Mouse (Mus musculus) left cerebral cortex, postnatal 25 days (tissue): ENCODE data around the gene Auts2. TPM values are rescaled to one million over a fixed set of nuclear protein-coding genes. Genes with fewer than 3 reads are reported as not detected.

Source experiments
- DNase-seq, 2 experiments: peaks; one replicate each; pipeline ENCODE4 v3.0.0; 2022; ENCODE audit warnings: low spot score in 2 of 2, mixed read lengths in 1 of 2
- intact Hi-C: fragments of 180-260 bp; cut with DNase I; formaldehyde crosslinking; loops from one replicate; pipeline ENCODE4 v1.15.1; 2025
- total RNA-seq, 2 experiments: library from RNA; stranded (reverse); gene quantifications; 2 replicates each; pipeline ENCODE4 v1.2.3; 2021

Auts2 gene
- total RNA-seq, 2 experiments from 2014 or later, result 95.9 to 104 TPM

DNA sequence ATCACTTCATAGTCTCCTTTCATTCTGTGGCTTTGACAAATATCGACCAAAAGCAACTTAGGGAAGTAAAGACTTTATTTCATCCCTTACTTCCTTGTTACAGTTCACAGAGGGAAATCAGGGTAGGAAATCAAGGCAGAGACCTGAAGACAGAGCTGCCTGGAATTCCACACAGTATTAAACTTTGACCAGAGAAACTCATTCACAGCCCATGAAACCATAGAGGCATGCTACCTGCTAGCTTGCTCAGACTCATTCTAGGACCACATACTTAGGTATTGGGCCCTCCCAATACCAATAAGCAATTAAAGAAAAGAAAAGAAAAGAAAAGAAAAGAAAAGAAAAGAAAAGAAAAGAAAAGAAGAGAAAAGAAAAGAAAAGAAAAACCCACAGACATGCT is 38.3 kb downstream of the Auts2 start:
- intact Hi-C loops, result no loop called here

GRCm38 (mm10) chr5:132503431-132503830 is 39.7 kb downstream of the Auts2 start:
- DNase-seq, result no peak
- intact Hi-C loops, result no loop called here

More for the DNA sequence above, 38.3 kb downstream of the Auts2 start:
- no peak for DNase-seq

DNA sequence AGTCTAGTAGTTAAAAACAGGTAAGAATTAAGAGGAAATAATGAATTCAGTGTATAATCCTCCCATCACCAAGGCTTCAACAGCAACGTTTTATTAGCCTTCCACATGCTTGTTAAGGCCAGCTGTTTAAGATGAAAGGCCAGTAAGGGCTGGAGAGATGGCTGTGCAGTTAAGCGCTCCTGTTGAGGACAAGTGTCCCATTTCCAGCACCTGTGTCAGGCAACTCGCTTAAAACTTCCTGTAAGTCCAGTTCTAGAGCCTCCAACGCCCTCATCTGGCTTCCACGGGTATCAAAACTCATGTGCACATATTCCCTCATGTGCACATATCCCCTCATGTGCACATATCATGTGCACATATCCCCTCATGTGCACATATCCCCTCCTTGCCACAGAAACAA is 41.1 kb downstream of the Auts2 start:
- no peak for DNase-seq
- intact Hi-C loops, result no loop called here

GRCm38 (mm10) chr5:132500817-132501231 is 42.3 kb downstream of the Auts2 start:
- no peak for DNase-seq
- intact Hi-C loops, result no loop called here

GRCm38 (mm10) chr5:132498896-132499295 is 44.2 kb downstream of the Auts2 start:
- DNase-seq, result no peak
- intact Hi-C loops, result no loop called here

GRCm38 (mm10) chr5:132498045-132498444 is 45.1 kb downstream of the Auts2 start:
- intact Hi-C loops, result no loop called here
- peak in 1 of 2 experiments; percentile 49 for DNase-seq

GRCm38 (mm10) chr5:132492793-132493192 is 50.4 kb downstream of the Auts2 start:
- DNase-seq, result no peak
- intact Hi-C loops, result no loop called here

DNA sequence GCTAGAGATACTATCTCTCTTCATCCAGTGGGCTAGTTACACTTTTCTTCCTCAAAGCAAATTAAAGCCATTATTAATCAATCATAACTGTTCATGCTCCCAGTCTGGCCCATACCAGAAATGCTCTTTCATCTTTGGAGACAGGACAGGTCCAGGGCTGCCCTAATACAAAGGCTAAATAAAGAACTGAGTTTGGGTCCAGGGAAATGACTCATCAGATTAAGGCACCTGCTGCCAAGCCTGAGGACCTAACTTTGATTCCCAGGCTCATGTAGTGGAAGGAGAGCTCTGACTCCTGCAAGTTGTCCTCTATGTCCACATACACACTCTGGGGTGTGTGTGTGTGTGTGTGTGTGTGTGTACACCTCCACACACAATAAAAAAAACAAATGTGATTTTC is 51.1 kb downstream of the Auts2 start:
- no peak for DNase-seq
- intact Hi-C loops, result no loop called here

DNA sequence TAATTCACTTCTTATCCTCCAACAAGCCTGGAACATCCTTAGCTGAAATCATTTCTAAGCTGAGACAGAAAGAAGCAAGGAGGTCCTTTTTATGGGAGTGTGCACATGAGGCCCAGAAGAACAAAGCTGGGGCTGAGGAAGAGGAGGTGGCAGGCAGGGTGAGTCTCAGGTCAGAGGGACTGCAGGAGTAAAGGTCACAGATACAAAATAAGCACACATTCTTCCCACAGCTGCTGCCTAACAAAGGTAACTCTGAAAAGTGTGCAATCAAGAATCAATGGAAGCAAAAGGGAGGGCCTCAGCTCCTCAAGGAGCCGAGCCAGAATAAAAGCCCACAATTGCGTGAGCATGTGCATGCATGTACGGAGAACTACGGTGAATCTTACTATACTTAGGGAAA is 51.6 kb downstream of the Auts2 start:
- intact Hi-C loops, result no loop called here
- no peak for DNase-seq

DNA sequence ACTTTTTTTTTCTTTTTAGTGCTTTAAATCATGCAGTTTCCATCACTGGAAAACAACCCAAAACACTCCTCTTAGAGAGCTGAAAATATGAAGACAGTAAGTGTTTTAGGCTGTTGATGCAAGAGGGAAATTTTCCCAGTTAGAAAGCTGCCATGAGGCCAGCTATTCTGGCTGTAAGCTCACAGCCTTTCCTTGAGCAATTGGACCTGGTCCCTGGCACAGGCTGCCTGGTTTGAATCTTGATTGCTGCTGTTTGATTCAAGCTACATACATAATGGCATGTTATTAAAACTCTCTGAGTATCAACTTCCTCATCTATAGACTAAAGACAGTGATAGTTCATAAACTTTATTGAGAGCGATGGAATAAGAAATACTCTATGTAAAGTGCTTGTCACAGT is 52.8 kb downstream of the Auts2 start:
- DNase-seq, result no peak
- intact Hi-C loops, result no loop called here

- intact Hi-C loops, result no loop called here
- DNase-seq, result peak in 1 of 2 experiments; percentile 30
Measured at GRCm38 (mm10) chr5:132489736-132490313, 53.3 kb downstream of the Auts2 start.

GRCm38 (mm10) chr5:132486831-132487230 is 56.3 kb downstream of the Auts2 start:
- intact Hi-C loops, result no loop called here
- no peak for DNase-seq

- intact Hi-C loops, result no loop called here
- no peak for DNase-seq
Measured at GRCm38 (mm10) chr5:132485994-132486393, 57.1 kb downstream of the Auts2 start.

DNA sequence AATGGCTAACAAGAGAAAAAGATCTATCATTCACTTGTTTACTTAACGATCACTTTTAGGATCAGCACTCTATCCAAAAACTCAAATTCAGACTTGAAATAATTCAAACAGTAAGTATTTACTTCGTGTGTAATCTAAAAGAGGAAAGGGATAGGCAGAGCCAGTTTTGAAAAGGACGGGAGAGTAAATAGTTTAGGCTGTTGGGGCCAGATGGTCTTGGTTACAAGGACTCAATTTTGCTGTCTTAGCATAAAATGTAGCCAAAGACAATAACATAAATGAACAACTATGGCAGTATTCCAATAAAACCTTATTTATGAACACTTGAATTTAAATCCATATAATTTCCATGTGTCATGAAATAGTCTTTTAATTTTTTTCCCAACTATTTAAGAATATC is 57.7 kb downstream of the Auts2 start:
- no peak for DNase-seq
- intact Hi-C loops, result no loop called here

GRCm38 (mm10) chr5:132481476-132481875 is 61.7 kb downstream of the Auts2 start:
- DNase-seq, result no peak
- intact Hi-C loops, result no loop called here

DNA sequence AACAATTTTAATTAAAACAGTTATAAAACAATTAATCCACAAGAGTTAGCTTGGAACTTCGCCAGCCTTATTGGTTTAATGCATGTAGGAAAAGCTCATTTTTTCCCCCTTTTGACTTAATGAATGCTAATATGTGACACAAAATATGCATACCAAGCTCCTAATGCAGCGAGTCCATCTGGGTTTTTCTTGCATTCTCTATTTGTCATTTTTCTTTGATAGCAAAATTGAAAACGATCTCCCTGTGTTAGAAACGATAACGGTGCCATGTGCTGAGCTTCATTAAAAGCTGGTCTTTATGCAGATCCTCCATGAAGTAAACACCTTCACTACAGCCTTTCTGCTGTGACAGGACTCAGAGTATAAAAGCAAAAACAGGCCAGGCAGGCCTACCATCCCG is 62.7 kb downstream of the Auts2 start:
- DNase-seq, result no peak
- intact Hi-C loops, result no loop called here

- no peak for DNase-seq
- intact Hi-C loops, result no loop called here
Measured at GRCm38 (mm10) chr5:132479227-132479857, 63.8 kb downstream of the Auts2 start.

- DNase-seq, result no peak
- intact Hi-C loops, result no loop called here
Measured at GRCm38 (mm10) chr5:132477533-132477932, 65.6 kb downstream of the Auts2 start.

DNA sequence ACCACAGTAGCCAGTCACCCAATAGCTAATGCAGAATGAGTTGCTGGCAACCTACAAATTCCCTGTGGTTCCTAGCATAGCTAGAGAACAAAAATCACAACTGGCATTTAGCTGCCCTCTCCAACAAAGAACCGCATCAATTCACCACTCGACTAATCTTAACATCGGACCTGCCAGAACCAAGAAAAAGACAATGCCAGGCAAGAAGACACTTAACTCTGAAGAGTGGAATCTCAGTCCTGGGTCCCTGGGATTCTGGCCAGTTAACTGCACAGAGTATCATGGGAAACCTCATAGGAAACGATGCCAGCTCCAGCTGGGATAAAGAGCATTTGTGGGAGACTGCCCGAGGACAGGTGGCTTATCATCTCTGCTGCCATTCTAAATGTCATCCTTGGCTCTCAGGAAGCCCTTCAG is 70.2 kb downstream of the Auts2 start:
- intact Hi-C loops, result loop anchor here (5.0 kb wide), 1 partner anchor 69 kb away; the partner anchor contains the start of gene Auts2
- DNase-seq, result no peak

DNA sequence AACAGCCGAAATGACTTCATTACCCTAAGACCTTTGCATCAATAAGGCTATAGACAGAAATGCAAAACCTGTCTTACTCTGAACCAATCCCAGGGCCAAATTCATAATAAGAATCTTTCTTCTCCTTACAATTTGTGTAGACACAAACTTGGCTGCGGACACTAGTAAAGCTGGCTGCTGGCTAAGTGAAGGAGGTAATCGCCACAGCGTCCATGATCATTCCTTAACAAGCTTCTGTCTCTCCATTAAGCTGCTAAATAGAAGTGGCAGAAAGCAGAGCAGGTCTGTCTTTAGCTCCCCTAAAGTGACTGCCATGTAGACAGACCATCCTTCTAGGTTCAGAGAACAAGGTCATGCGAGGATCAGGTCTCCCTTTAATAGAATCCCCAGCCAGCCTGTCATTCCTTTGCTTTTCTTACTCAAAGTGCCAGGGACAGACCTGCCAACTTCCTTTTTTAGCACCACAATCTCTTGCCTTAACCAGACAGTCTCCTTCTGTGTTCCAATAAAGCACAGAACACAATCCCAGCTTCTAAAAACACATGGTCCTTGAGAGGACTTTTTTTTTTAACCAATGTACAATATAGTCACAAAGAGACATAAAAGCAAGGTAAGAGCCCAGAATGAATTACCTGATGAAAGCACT is 70.8 kb downstream of the Auts2 start:
- intact Hi-C loops, result loop anchor here (5.0 kb wide), 1 partner anchor 70 kb away; the partner anchor contains the start of gene Auts2
- peak in 1 of 2 experiments; percentile 54 for DNase-seq

- intact Hi-C loops, result no loop called here
- no peak for DNase-seq
Measured at GRCm38 (mm10) chr5:132467364-132467743, 75.8 kb downstream of the Auts2 start.
